Mouse (Mus musculus) bone marrow macrophage, adult 2 months (primary cell): ENCODE results near the gene Mob1b.

Experiments
- CTCF ChIP-seq: IDR thresholded peaks from 2 replicates; pipeline ENCODE4 v1.5.1; 2012; ENCODE audit warnings: low read depth, mild to moderate bottlenecking, low read length, moderate library complexity
- POLR2A ChIP-seq: IDR thresholded peaks from 2 replicates; pipeline ENCODE4 v1.6.1; 2012; ENCODE audit warnings: mild to moderate bottlenecking, low read depth, low read length, borderline replicate concordance

GRCm38 (mm10) chr5:88797121-88797520 is 76.5 kb downstream of the Mob1b start:
- TF ChIP-seq CTCF, result no peak
- TF ChIP-seq POLR2A, result no peak
